ENCODE assay signal across 32 mouse cellular contexts in the genomic region with DNA sequence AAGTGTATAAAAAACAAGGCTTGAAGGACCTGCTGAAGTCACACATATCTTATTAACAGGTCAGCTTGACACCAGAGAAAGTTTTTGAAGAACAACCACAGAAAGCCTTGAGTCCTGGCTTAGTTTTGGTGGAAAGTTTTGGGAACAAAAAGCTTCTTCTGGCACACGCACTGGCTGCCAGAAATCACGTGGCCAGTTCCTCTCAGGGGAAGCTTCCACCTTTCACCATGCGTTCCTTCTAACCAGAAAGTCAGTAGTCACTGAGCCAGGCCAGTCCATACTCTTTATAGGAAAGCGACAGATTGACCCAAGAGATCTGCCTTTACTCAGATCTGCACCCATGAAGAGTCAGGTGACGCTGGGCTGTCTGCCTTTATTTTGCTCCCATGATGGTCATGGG. TPM values are rescaled to one million over a fixed set of nuclear protein-coding genes. Genes with fewer than 3 reads are reported as not detected.
"Had no signal": no experiment of that assay in that cellular context is flagged by ENCODE, and none has a peak within 500 bp of the region (broad histone marks: within the 10 kb centered on the region; RNA-seq: fewer than 3 reads in every experiment).

No protein-coding gene starts in this region.

- H3K27ac ChIP-seq: limb, embryonic 10.5 days; limb, embryonic 12.5 days; limb, embryonic 13.5 days; limb, embryonic 15.5 days; liver, embryonic 12.5 days; liver, embryonic 13.5 days; liver, embryonic 14.5 days; liver, embryonic 15.5 days; lung, embryonic 15.5 days; macrophage; midbrain, embryonic 10.5 days; midbrain, embryonic 12.5 days; midbrain, embryonic 13.5 days; midbrain, embryonic 15.5 days had no signal

- H3K4me3 ChIP-seq: limb, embryonic 10.5 days; limb, embryonic 12.5 days; limb, embryonic 13.5 days; limb, embryonic 15.5 days; liver, embryonic 12.5 days; liver, embryonic 13.5 days; liver, embryonic 15.5 days; lung, embryonic 15.5 days; megakaryocyte, embryonic 14.5 days; midbrain, embryonic 10.5 days; midbrain, embryonic 12.5 days; midbrain, embryonic 13.5 days; midbrain, embryonic 15.5 days; myocyte had no signal

- DNase-seq: left cerebral cortex, postnatal 4 days; liver; liver, embryonic 13.5 days; liver, postnatal 0 days; lung, adult 18-20 months; lung, adult 2 months; lung, embryonic 14.5 days; lung, postnatal 10 days; lung, postnatal 14 days; lung, postnatal 36 days; lung, postnatal 4 days; midbrain, embryonic 14.5 days had no signal

RNA-seq across cellular contexts. Expression of a gene that starts 12.1 kb away (rescaled TPM):
- total RNA-seq: left cerebral cortex, postnatal 36 days; megakaryocyte progenitor cell, adult 5-6 weeks; megakaryocyte, adult 5-6 weeks; megakaryocyte-erythroid progenitor cell, adult 5-6 weeks; monocyte, adult 5-6 weeks had no signal
